10 mouse cellular contexts compared by ENCODE assay signal in the genomic region with DNA sequence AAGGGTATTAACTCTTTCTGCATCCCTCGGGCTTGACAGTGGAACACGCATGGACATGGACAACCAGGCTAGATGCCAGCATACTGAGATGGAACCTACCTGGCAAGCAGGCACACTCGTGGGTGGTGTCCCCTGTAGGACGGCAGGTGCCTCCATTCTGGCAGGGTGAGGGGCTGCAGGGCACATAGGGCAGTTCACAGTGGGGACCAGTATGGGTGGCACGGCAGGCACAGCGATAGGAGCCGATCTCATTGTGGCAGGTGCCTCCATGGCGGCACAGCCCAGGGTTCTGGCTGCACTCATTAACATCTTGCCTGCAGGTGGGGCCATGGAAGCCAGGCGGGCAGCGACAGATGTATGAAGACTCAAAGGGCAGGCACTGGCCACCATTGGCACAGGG. TPM values are rescaled to one million over a fixed set of nuclear protein-coding genes. Genes with fewer than 3 reads are reported as not detected.
DNase-seq lines count a peak whose midpoint lies in the region; ATAC-seq and TF ChIP-seq lines count a peak whose summit lies in the region.
"Had no signal": no experiment of that assay in that cellular context is flagged by ENCODE, and none has a peak within 500 bp of the region (broad histone marks: within the 10 kb centered on the region; RNA-seq: fewer than 3 reads in every experiment).

No protein-coding gene starts in this region.

- intact Hi-C loops in gastrocnemius, adult 2 months (cut with DNase I) = no loop called here
- intact Hi-C loops in gastrocnemius, postnatal 14 days (cut with DNase I; ENCODE audit: low total_unique reads) = no loop called here

- no peak overlapping the region for H3K9ac ChIP-seq in lung, embryonic 14.5 days
- H3K9ac ChIP-seq in hindbrain, embryonic 11.5 days (ENCODE audit: low read depth, low read length) = no peak overlapping the region
- no peak overlapping the region for H3K9ac ChIP-seq in midbrain, embryonic 16.5 days (ENCODE audit: low read depth, low read length)

- DNase-seq in gastrocnemius, adult 2 months = no peak
- no peak for DNase-seq in gastrocnemius, postnatal 14 days
- DNase-seq in lung, embryonic 14.5 days = no peak
- DNase-seq in lung, adult 2 months = no peak
- DNase-seq in hindbrain, embryonic 11.5 days (ENCODE audit: low spot score) = no peak
- no peak for DNase-seq in layer of hippocampus, postnatal 14 days (ENCODE audit: low spot score in 2 of 2)
- no peak for DNase-seq in thymus, postnatal 25 days
- DNase-seq: adrenal gland, postnatal 36 days; heart, postnatal 4 days had no signal

- ATAC-seq in lung, embryonic 14.5 days (ENCODE audit: insufficient read depth) = no peak
- ATAC-seq in hindbrain, embryonic 11.5 days (ENCODE audit: low FRiP score) = no peak
- no peak for ATAC-seq in midbrain, embryonic 16.5 days

- no peak for TF ChIP-seq POLR2A in lung, adult 2 months (IDR thresholded peaks at IDR 0.05; ENCODE audit: borderline replicate concordance, extremely low read depth, low read depth, low read length)

- H3K27me3 ChIP-seq in lung, embryonic 14.5 days (ENCODE audit: insufficient read depth, low read length) = no peaks in the 10 kb centered on the region
- H3K27me3 ChIP-seq in hindbrain, embryonic 11.5 days (ENCODE audit: control insufficient read depth, insufficient read depth, low read length) = no peaks in the 10 kb centered on the region
- H3K27me3 ChIP-seq in midbrain, embryonic 16.5 days (ENCODE audit: control insufficient read depth, insufficient read depth, low read depth, low read length) = no peaks in the 10 kb centered on the region

- H3K36me3 ChIP-seq in lung, embryonic 14.5 days (ENCODE audit: insufficient read depth) = peaks cover 51% of the 10 kb centered on the region
- peaks cover 26% of the 10 kb centered on the region for H3K36me3 ChIP-seq in hindbrain, embryonic 11.5 days (ENCODE audit: control insufficient read depth, insufficient read depth, low read length)
- no peaks in the 10 kb centered on the region for H3K36me3 ChIP-seq in midbrain, embryonic 16.5 days (ENCODE audit: control insufficient read depth, insufficient read depth, low read length)

- no peak overlapping the region for H3K4me2 ChIP-seq in lung, embryonic 14.5 days
- H3K4me2 ChIP-seq in hindbrain, embryonic 11.5 days (replicated peaks; ENCODE audit: low read depth, low read length) = no peak overlapping the region
- no peak overlapping the region for H3K4me2 ChIP-seq in midbrain, embryonic 16.5 days (ENCODE audit: low read length)

- H3K4me1 ChIP-seq in lung, embryonic 14.5 days (ENCODE audit: insufficient read depth) = peaks cover 58% of the 10 kb centered on the region
- H3K4me1 ChIP-seq in lung, adult 2 months (ENCODE audit: control insufficient read depth, insufficient read depth, low read length) = peaks cover 58% of the 10 kb centered on the region
- H3K4me1 ChIP-seq in hindbrain, embryonic 11.5 days (replicated peaks; ENCODE audit: control insufficient read depth, insufficient read depth, low read length) = peaks cover 61% of the 10 kb centered on the region
- peaks cover 41% of the 10 kb centered on the region for H3K4me1 ChIP-seq in midbrain, embryonic 16.5 days (ENCODE audit: control insufficient read depth, insufficient read depth, low read length)

- no peaks in the 10 kb centered on the region for H3K9me3 ChIP-seq in lung, embryonic 14.5 days (ENCODE audit: low read depth, low read length)
- H3K9me3 ChIP-seq in hindbrain, embryonic 11.5 days (ENCODE audit: control insufficient read depth, low read length) = no peaks in the 10 kb centered on the region
- H3K9me3 ChIP-seq in midbrain, embryonic 16.5 days (replicated peaks; ENCODE audit: control insufficient read depth, low read length, poor library complexity, severe bottlenecking) = no peaks in the 10 kb centered on the region

- TF ChIP-seq CTCF in gastrocnemius, adult 2 months (IDR thresholded peaks at IDR 0.05) = no peak
- TF ChIP-seq CTCF in lung, embryonic 14.5 days (IDR thresholded peaks at IDR 0.05; ENCODE audit: low read depth) = no peak
- TF ChIP-seq CTCF in lung, adult 2 months (IDR thresholded peaks at IDR 0.05; ENCODE audit: insufficient read depth, low read length) = no peak

- no peak overlapping the region for H3K4me3 ChIP-seq in gastrocnemius, adult 2 months
- H3K4me3 ChIP-seq in lung, embryonic 14.5 days (ENCODE audit: low read depth, low read length) = no peak overlapping the region
- H3K4me3 ChIP-seq in lung, adult 2 months (replicated peaks; ENCODE audit: extremely low read depth, low read depth, low read length) = no peak overlapping the region
- H3K4me3 ChIP-seq in hindbrain, embryonic 11.5 days (ENCODE audit: low read depth, low read length) = no peak overlapping the region
- no peak overlapping the region for H3K4me3 ChIP-seq in midbrain, embryonic 16.5 days (ENCODE audit: low read depth, low read length)

- H3K27ac ChIP-seq in gastrocnemius, adult 2 months = peak overlapping the region; percentile 62
- H3K27ac ChIP-seq in lung, embryonic 14.5 days (ENCODE audit: low read depth) = peak overlapping the region; percentile 91
- H3K27ac ChIP-seq in hindbrain, embryonic 11.5 days (ENCODE audit: low read depth, low read length) = peak overlapping the region; percentile 48; the same call in 1 of the 2 replicates
- H3K27ac ChIP-seq in midbrain, embryonic 16.5 days (ENCODE audit: low read length) = 0 out of 2 replicates have a peak overlapping the region, but pooled peaks have one; percentile 86

- 90% methylated on average over 10 of the region's 10 CpGs for WGBS in lung, embryonic 14.5 days
- 81% methylated on average over 10 of the region's 10 CpGs for WGBS in lung, adult 2 months
- 90% methylated on average over 10 of the region's 10 CpGs for WGBS in hindbrain, embryonic 11.5 days
- WGBS in midbrain, embryonic 16.5 days = 85% methylated on average over 10 of the region's 10 CpGs

RNA-seq across cellular contexts. Expression of gene Notch1, which starts 32.3 kb away (rescaled TPM):
- 10 to 100 TPM in 1 of 2 experiments, 1 to 10 TPM in 1; 6.9 to 11.9 TPM for total RNA-seq in gastrocnemius, adult 2 months (2021)
- total RNA-seq in gastrocnemius, postnatal 14 days (2021) = 10 to 100 TPM; 17.1 to 18.9 TPM
- polyA plus RNA-seq in lung, embryonic 14.5 days (2014; fragmentation: Nextera tagmentation; extraction: Ambion mirVana) = 37.7 and 44.0 TPM in 2 replicates
- polyA plus RNA-seq in lung, adult 2 months (2012; rRNA removed) = 108 and 124 TPM in 2 replicates
- 48.9 and 66.8 TPM in 2 replicates for polyA plus RNA-seq in hindbrain, embryonic 11.5 days (2014; fragmentation: Nextera tagmentation; extraction: Ambion mirVana)
- polyA plus RNA-seq in midbrain, embryonic 16.5 days (2015; fragmentation: Nextera tagmentation; extraction: Ambion mirVana) = 10.7 and 11.4 TPM in 2 replicates
- total RNA-seq in layer of hippocampus, postnatal 14 days (2021) = 10 to 100 TPM; 35.4 to 45.2 TPM

RNA-seq across cellular contexts. Expression of gene Sec16a, which starts 39.2 kb away (rescaled TPM):
- 10 to 100 TPM; 27.2 to 30.4 TPM for total RNA-seq in gastrocnemius, adult 2 months (2021)
- total RNA-seq in gastrocnemius, postnatal 14 days (2021) = 10 to 100 TPM; 20.9 to 24.1 TPM
- polyA plus RNA-seq in lung, embryonic 14.5 days (2014; fragmentation: Nextera tagmentation; extraction: Ambion mirVana) = 36.0 and 36.5 TPM in 2 replicates
- polyA plus RNA-seq in lung, adult 2 months (2012; rRNA removed) = 69.0 and 72.8 TPM in 2 replicates
- polyA plus RNA-seq in hindbrain, embryonic 11.5 days (2014; fragmentation: Nextera tagmentation; extraction: Ambion mirVana) = 29.6 and 31.2 TPM in 2 replicates
- 18.7 and 20.4 TPM in 2 replicates for polyA plus RNA-seq in midbrain, embryonic 16.5 days (2015; fragmentation: Nextera tagmentation; extraction: Ambion mirVana)
- total RNA-seq in layer of hippocampus, postnatal 14 days (2021) = 10 to 100 TPM; 47.2 to 48.3 TPM
